Mouse (Mus musculus) limb, embryonic 14.5 days (tissue): ENCODE data around the gene Jsrp1. TPM values are rescaled to one million over a fixed set of nuclear protein-coding genes. Genes with fewer than 3 reads are reported as not detected.

Experiments
- ATAC-seq: fragments of 200-750 bp; cut with Nextera tagmentation; 2 replicates; pipeline ENCODE4 v1.8.0; 2017; ENCODE audit warnings: low read depth, moderate number of reproducible peaks, moderate TSS enrichment; ENCODE audit not compliant: low FRiP score
- DNase-seq: peaks from one replicate; pipeline ENCODE4 v3.0.0-alpha.2; 2015; ENCODE audit warnings: low spot score
- H3K27ac ChIP-seq: fragments of 300-500 bp; sonication (generic); replicated peaks from 2 replicates; pipeline ENCODE4 v1.5.1; 2014; ENCODE audit warnings: low read depth, mild to moderate bottlenecking, low read length, moderate library complexity, mixed read lengths
- H3K27me3 ChIP-seq: fragments of 300-500 bp; sonication (generic); 2 replicates; pipeline ENCODE4 v1.6.1; 2014; ENCODE audit warnings: low read length, mixed read lengths; ENCODE audit not compliant: control insufficient read depth, insufficient read depth
- H3K36me3 ChIP-seq: fragments of 300-500 bp; sonication (generic); 2 replicates; pipeline ENCODE4 v1.6.1; 2014; ENCODE audit warnings: mild to moderate bottlenecking, low read length, moderate library complexity, mixed read lengths; ENCODE audit not compliant: control insufficient read depth, insufficient read depth
- H3K4me1 ChIP-seq: fragments of 300-500 bp; sonication (generic); 2 replicates; pipeline ENCODE4 v1.6.1; 2014; ENCODE audit warnings: antibody characterized with exemption, low read length, mixed read lengths; ENCODE audit not compliant: control insufficient read depth, insufficient read depth
- H3K4me2 ChIP-seq: fragments of 300-500 bp; sonication (generic); replicated peaks from 2 replicates; pipeline ENCODE4 v1.6.1; 2014; ENCODE audit warnings: low read depth, mild to moderate bottlenecking, low read length, moderate library complexity; ENCODE audit not compliant: severe bottlenecking
- H3K4me3 ChIP-seq: fragments of 300-500 bp; sonication (generic); replicated peaks from 2 replicates; pipeline ENCODE4 v1.5.1; 2014; ENCODE audit warnings: low read length
- H3K9ac ChIP-seq: fragments of 300-500 bp; sonication (generic); 2 replicates; pipeline ENCODE4 v1.6.1; 2014; ENCODE audit warnings: mild to moderate bottlenecking, low read depth, low read length, moderate library complexity; ENCODE audit not compliant: severe bottlenecking
- H3K9me3 ChIP-seq: fragments of 300-500 bp; sonication (generic); 2 replicates; pipeline ENCODE4 v1.6.1; 2016; ENCODE audit warnings: low read length; ENCODE audit not compliant: control insufficient read depth
- POLR2A ChIP-seq: fragments of 200-500 bp; IDR thresholded peaks from 2 replicates; pipeline ENCODE4 v1.8.0; 2012; ENCODE audit warnings: inconsistent platforms, mild to moderate bottlenecking, moderate library complexity, borderline replicate concordance; ENCODE audit not compliant: insufficient read depth, insufficient read length; ENCODE audit errors: extremely low read depth
- WGBS: fragments of 180-500 bp; shearing (Covaris S2); extraction: QIAGEN DNeasy Blood & Tissue Kit; methylation state at CpG from one replicate; pipeline ENCODE4 v1.1.7; 2014; 5-methylcytosine and 5-hydroxymethylcytosine counted together
- polyA plus RNA-seq, 2 experiments: library from polyadenylated mRNA; depleted of rRNA in 1 of 2; stranded (reverse) in 1 of 2; unstranded in 1 of 2; fragments of >200 nt; fragmentation: Nextera tagmentation in 1 of 2; extraction: Ambion mirVana in 1 of 2; gene quantifications; 2 replicates each; pipeline versions ENCODE4 v1.2.1 to v1.2.3; 2012 to 2014

Jsrp1 gene
- polyA plus RNA-seq, 2 experiments: 6.1 to 12.1 TPM

DNA sequence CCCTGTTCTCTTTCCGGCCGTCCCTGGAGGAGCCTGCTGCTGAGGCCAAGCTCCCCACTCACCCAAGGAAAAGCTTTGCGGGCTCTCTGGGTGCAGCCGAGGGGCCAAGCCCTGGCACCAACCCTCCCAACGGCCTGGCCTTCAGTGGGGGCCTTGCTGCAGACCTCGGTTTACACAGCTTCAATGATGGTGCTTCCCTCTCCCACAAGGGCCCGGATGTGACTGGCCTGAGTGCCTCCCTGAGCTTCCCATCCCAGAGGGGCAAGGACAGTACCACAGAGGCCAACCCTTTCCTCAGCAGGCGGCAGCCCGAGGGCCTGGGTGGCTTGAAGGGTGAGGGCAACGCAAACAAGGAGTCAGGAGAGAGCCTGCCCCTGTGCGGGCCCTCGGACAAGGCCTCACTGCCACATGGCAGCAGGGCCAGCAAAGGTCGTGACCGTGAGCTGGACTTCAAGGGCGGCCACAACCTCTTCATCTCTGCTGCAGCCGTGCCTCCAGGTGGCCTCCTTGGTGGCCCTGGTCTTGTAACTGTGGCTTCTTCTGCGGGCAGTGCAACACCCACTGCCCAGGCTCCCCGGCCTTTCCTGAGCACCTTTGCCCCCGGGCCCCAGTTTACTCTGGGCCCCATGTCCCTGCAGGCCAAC, 22.4 kb downstream of the Jsrp1 start:
- no peaks in the 10 kb centered on the region for H3K27me3 ChIP-seq
- no peak overlapping the region for H3K4me3 ChIP-seq
- H3K4me1 ChIP-seq: no peaks in the 10 kb centered on the region
- ATAC-seq (no peak), DNase-seq (no peak)
- H3K36me3 ChIP-seq: peaks cover 98% of the 10 kb centered on the region
- no peak overlapping the region for H3K9ac ChIP-seq
- H3K27ac ChIP-seq: no peak overlapping the region
- no peaks in the 10 kb centered on the region for H3K9me3 ChIP-seq
- WGBS: 93% methylated on average over 15 of the region's 19 CpGs
- H3K4me2 ChIP-seq: no peak overlapping the region
- TF ChIP-seq POLR2A: no peak

DNA sequence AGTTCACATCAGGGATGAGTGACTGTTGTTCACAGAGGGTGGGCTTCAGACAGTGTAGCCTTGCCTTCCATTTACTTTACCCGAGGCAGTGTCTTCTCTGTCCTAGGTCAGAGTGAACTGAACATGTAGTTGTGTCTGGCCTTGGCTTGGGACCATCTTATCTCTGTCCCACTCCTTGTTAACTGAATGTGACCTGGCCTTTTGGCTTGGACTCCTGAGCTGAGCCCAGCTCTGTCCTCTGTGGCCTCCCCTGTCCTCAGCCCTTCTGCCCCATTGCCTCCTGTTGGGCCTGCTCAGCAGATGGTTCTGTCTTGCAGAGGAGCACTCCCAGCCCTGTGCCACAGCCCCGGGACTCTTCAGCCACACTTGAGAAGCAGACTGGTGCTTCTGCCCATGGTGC, 25.8 kb downstream of the Jsrp1 start:
- H3K36me3 ChIP-seq: peaks cover 98% of the 10 kb centered on the region
- TF ChIP-seq POLR2A: no peak
- H3K9me3 ChIP-seq: no peaks in the 10 kb centered on the region
- no peak for DNase-seq
- no peak overlapping the region for H3K27ac ChIP-seq
- no peak overlapping the region for H3K9ac ChIP-seq
- ATAC-seq: no peak
- no peak overlapping the region for H3K4me2 ChIP-seq
- 82% methylated on average over 2 of the region's 2 CpGs for WGBS
- H3K4me3 ChIP-seq: no peak overlapping the region
- H3K27me3 ChIP-seq: no peaks in the 10 kb centered on the region
- H3K4me1 ChIP-seq: no peaks in the 10 kb centered on the region

- Histone ChIP-seq H3K4me3 (no peak overlapping the region), H3K9ac (no peak overlapping the region), H3K4me2 (no peak overlapping the region), H3K27me3 (no peaks in the 10 kb centered on the region), H3K27ac (no peak overlapping the region), H3K36me3 (peaks cover 99% of the 10 kb centered on the region), H3K9me3 (no peaks in the 10 kb centered on the region), H3K4me1 (no peaks in the 10 kb centered on the region)
- no peak for TF ChIP-seq POLR2A
- 94% methylated on average over 11 of the region's 11 CpGs for WGBS
- ATAC-seq (no peak), DNase-seq (no peak)
Measured at GRCm38 (mm10) chr10:80785963-80786362, 27.3 kb downstream of the Jsrp1 start.

GRCm38 (mm10) chr10:80784871-80785270, 28.4 kb downstream of the Jsrp1 start:
- Histone ChIP-seq H3K27me3 (no peaks in the 10 kb centered on the region), H3K4me1 (no peaks in the 10 kb centered on the region), H3K27ac (no peak overlapping the region), H3K4me2 (no peak overlapping the region), H3K9me3 (no peaks in the 10 kb centered on the region), H3K4me3 (no peak overlapping the region), H3K9ac (no peak overlapping the region), H3K36me3 (peaks cover 99% of the 10 kb centered on the region)
- ATAC-seq: no peak
- no peak for TF ChIP-seq POLR2A
- DNase-seq: no peak
- WGBS: 94% methylated on average over 12 of the region's 12 CpGs

GRCm38 (mm10) chr10:80784302-80784701, 29.0 kb downstream of the Jsrp1 start:
- WGBS: 97% methylated on average over 2 of the region's 2 CpGs
- H3K27ac ChIP-seq: no peak overlapping the region
- H3K9ac ChIP-seq: no peak overlapping the region
- TF ChIP-seq POLR2A: no peak
- no peak overlapping the region for H3K4me2 ChIP-seq
- H3K9me3 ChIP-seq: no peaks in the 10 kb centered on the region
- H3K4me1 ChIP-seq: no peaks in the 10 kb centered on the region
- no peaks in the 10 kb centered on the region for H3K27me3 ChIP-seq
- ATAC-seq: no peak
- no peak overlapping the region for H3K4me3 ChIP-seq
- H3K36me3 ChIP-seq: peaks cover 100% of the 10 kb centered on the region
- no peak for DNase-seq

GRCm38 (mm10) chr10:80779565-80779964, 33.7 kb downstream of the Jsrp1 start:
- H3K9me3 ChIP-seq: no peaks in the 10 kb centered on the region
- no peak for ATAC-seq
- no peak overlapping the region for H3K4me2 ChIP-seq
- no peaks in the 10 kb centered on the region for H3K4me1 ChIP-seq
- H3K27me3 ChIP-seq: no peaks in the 10 kb centered on the region
- peaks cover 98% of the 10 kb centered on the region for H3K36me3 ChIP-seq
- no peak for TF ChIP-seq POLR2A
- DNase-seq: no peak
- H3K27ac ChIP-seq: no peak overlapping the region
- H3K4me3 ChIP-seq: no peak overlapping the region
- no peak overlapping the region for H3K9ac ChIP-seq
